12 mouse cellular contexts compared by ENCODE assay signal in the genomic region with DNA sequence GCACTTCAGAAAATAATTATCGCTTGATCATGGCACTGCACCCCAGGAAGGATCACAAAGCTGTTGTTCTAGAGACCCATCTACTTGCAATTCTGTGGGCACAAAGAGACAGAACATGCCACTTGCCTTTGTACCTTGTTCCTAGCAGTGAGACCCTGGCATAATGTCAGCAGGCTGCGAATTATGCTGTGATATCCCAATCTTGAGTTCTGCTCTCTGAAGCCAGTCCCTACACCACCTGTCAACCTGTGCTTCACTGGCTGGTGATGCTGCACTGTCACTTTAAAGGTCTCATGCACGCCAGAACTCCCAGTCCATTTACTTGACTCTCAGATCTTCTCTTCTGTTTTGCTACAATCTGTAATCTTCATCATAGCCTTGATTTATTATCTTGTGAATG.
"Had no signal": no experiment of that assay in that cellular context is flagged by ENCODE, and none has a peak within 500 bp of the region (broad histone marks: within the 10 kb centered on the region; RNA-seq: fewer than 3 reads in every experiment).

No protein-coding gene starts in this region.

- H3K4me1 ChIP-seq: limb, embryonic 12.5 days; stomach, embryonic 15.5 days had no signal

- DNase-seq: kidney, postnatal 10 days; kidney, postnatal 4 days; liver; lung, adult 18-20 months; right cerebral cortex, postnatal 14 days; thymus, postnatal 4 days had no signal

- H3K36me3 ChIP-seq: limb, embryonic 12.5 days; midbrain, embryonic 12.5 days; neural tube, embryonic 13.5 days; stomach, embryonic 15.5 days had no signal

- H3K27ac ChIP-seq: layer of hippocampus, adult 2 months; limb, embryonic 12.5 days; liver, embryonic 14.5 days; midbrain, embryonic 12.5 days; neural tube, embryonic 13.5 days; stomach, embryonic 15.5 days had no signal

- H3K27me3 ChIP-seq: limb, embryonic 12.5 days; midbrain, embryonic 12.5 days; neural tube, embryonic 13.5 days; stomach, embryonic 15.5 days had no signal

- H3K4me3 ChIP-seq: layer of hippocampus, adult 2 months; limb, embryonic 12.5 days; midbrain, embryonic 12.5 days; neural tube, embryonic 13.5 days; stomach, embryonic 15.5 days had no signal
